Mouse (Mus musculus) hindbrain, embryonic 16.5 days (tissue): ENCODE data around the gene Chchd3. TPM values are rescaled to one million over a fixed set of nuclear protein-coding genes. Genes with fewer than 3 reads are reported as not detected.

Experiments
- ATAC-seq: fragments of 200-750 bp; cut with Nextera tagmentation; 2 replicates; pipeline ENCODE4 v1.8.0; 2017; ENCODE audit warnings: moderate TSS enrichment, moderate library complexity
- H3K27ac ChIP-seq: fragments of 300-500 bp; sonication (generic); 2 replicates; pipeline ENCODE4 v1.5.1; 2014; ENCODE audit warnings: low read depth, mild to moderate bottlenecking, control low read depth, low read length, moderate library complexity
- H3K27me3 ChIP-seq: fragments of 300-500 bp; sonication (generic); replicated peaks from 2 replicates; pipeline ENCODE4 v1.6.1; 2014; ENCODE audit warnings: low read length; ENCODE audit not compliant: control insufficient read depth, insufficient read depth
- H3K36me3 ChIP-seq: fragments of 300-500 bp; sonication (generic); 2 replicates; pipeline ENCODE4 v1.6.1; 2014; ENCODE audit warnings: mild to moderate bottlenecking, low read length, moderate library complexity, mixed read lengths; ENCODE audit not compliant: control insufficient read depth, insufficient read depth
- H3K4me1 ChIP-seq: fragments of 300-500 bp; sonication (generic); 2 replicates; pipeline ENCODE4 v1.6.1; 2014; ENCODE audit warnings: low read depth, low read length; ENCODE audit not compliant: control insufficient read depth, insufficient read depth
- H3K4me2 ChIP-seq: fragments of 300-500 bp; sonication (generic); 2 replicates; pipeline ENCODE4 v1.6.1; 2014; ENCODE audit warnings: mild to moderate bottlenecking, low read length, control low read depth, moderate library complexity
- H3K4me3 ChIP-seq: fragments of 300-500 bp; sonication (generic); 2 replicates; pipeline ENCODE4 v1.5.1; 2014; ENCODE audit warnings: mild to moderate bottlenecking, low read length, control low read depth, moderate library complexity
- H3K9ac ChIP-seq: fragments of 300-500 bp; sonication (generic); 2 replicates; pipeline ENCODE4 v1.6.1; 2014; ENCODE audit warnings: low read depth, mild to moderate bottlenecking, control low read depth, low read length, moderate library complexity
- H3K9me3 ChIP-seq: fragments of 300-500 bp; sonication (generic); 2 replicates; pipeline ENCODE4 v1.6.1; 2014; ENCODE audit warnings: mild to moderate bottlenecking, low read length, moderate library complexity; ENCODE audit not compliant: control insufficient read depth
- WGBS: fragments of 180-500 bp; shearing (Covaris S2); extraction: QIAGEN DNeasy Blood & Tissue Kit; methylation state at CpG from one replicate; pipeline ENCODE4 v1.1.7; 2014; 5-methylcytosine and 5-hydroxymethylcytosine counted together
- polyA plus RNA-seq: library from polyadenylated mRNA; unstranded; fragments of >200 nt; fragmentation: Nextera tagmentation; extraction: Ambion mirVana; gene quantifications from 2 replicates; pipeline ENCODE4 v1.2.1, GENCODE M21; 2015

Gene Chchd3
- polyA plus RNA-seq, 1 experiment from 2014 or later, result 124 TPM

DNA sequence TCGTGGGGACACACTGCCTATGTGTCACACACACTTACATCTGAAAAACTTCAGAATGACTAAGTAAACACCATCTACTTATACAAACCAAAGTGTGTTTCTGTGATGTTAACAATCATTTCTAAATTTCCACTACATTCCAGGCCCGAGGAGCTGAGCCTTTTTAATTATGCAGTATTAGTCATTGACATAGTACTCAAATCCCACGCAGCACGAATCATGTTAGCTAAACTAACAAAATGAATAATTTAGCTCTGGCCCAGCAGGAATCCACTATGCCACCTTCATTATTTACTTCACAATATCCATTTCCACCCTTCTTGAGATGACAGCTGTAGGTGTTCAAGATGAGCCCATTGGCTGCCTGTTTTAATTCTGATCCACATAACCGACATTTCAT, 76.2 kb downstream of the Chchd3 start:
- Histone ChIP-seq H3K36me3 (no peaks in the 10 kb centered on the region), H3K4me2 (no peak overlapping the region), H3K27me3 (no peaks in the 10 kb centered on the region), H3K9me3 (no peaks in the 10 kb centered on the region), H3K9ac (no peak overlapping the region), H3K4me3 (no peak overlapping the region), H3K27ac (no peak overlapping the region), H3K4me1 (no peaks in the 10 kb centered on the region)
- 59% methylated on average over 5 of the region's 5 CpGs for WGBS
- no peak for ATAC-seq

DNA sequence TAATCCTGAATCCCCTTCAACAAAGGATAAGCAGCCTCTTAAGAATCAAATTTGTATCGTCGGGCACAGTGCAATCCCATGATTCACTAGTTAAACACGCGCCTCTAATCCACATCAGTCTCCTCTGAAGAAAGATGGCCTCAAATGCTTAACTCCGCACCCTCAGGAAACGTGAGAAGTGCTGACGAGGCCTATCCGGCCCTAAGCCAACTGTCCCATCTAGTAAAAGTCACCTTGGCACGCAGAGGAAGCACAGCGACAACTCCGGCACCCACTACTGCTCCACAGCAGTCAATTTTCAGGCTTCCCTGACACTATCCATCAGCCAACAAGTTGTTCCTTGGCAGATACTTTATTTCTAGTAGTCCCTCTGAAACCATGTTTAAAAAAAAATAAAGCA, 78.8 kb downstream of the Chchd3 start:
- H3K27me3 ChIP-seq, result no peaks in the 10 kb centered on the region
- no peaks in the 10 kb centered on the region for H3K9me3 ChIP-seq
- H3K36me3 ChIP-seq, result no peaks in the 10 kb centered on the region
- H3K4me3 ChIP-seq, result no peak overlapping the region
- no peak overlapping the region for H3K9ac ChIP-seq
- no peak for ATAC-seq
- whole genome bisulfite sequencing, result 93% methylated on average over 11 of the region's 11 CpGs
- H3K27ac ChIP-seq, result no peak overlapping the region
- no peaks in the 10 kb centered on the region for H3K4me1 ChIP-seq
- no peak overlapping the region for H3K4me2 ChIP-seq

DNA sequence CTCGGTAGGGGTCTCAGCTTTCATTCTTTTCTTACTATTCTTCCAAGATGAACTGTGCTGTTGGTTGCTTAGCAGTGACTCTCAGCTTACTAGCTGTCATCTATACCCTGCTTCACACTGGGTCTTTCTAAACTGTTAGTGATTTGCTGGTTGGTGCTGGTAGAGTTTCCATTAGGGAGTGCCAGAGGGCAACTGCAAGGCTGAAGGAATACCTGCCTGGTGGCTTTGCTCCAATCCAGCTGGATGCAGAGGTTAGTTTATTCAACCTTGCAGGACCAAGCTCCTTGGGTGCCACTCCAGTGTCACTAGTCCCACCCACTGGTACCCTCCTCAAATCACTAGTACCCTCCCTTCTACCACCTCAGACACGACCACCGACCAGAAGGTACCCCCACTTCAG, 81.2 kb downstream of the Chchd3 start:
- ATAC-seq, result no peak
- H3K9me3 ChIP-seq, result no peaks in the 10 kb centered on the region
- no peaks in the 10 kb centered on the region for H3K4me1 ChIP-seq
- H3K27me3 ChIP-seq, result no peaks in the 10 kb centered on the region
- no peaks in the 10 kb centered on the region for H3K36me3 ChIP-seq
- H3K4me2 ChIP-seq, result no peak overlapping the region
- H3K27ac ChIP-seq, result no peak overlapping the region
- H3K9ac ChIP-seq, result no peak overlapping the region
- H3K4me3 ChIP-seq, result no peak overlapping the region
- WGBS, result 89% methylated on average over 3 of the region's 3 CpGs

DNA sequence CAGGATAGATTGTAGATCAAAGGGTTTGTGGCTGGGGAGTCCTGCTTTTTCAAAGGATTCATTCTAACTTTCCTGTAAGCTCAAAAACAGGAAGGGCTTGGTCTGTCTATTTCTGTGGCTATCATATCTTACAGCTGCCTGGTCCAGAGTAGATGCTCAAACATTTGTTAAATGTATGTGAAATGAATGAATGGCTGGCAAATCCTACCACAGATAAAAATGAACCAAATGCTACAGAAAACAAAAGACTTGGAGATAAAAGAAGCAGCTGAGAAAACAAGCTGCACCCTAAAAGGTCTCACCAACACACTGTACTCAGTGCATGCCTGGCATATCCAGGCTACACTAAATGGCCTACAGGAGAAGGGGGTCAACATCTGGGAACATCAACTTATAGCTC, 88.1 kb downstream of the Chchd3 start:
- Histone ChIP-seq H3K36me3 (no peaks in the 10 kb centered on the region), H3K4me2 (no peak overlapping the region), H3K9ac (no peak overlapping the region), H3K9me3 (no peaks in the 10 kb centered on the region), H3K4me3 (no peak overlapping the region), H3K4me1 (no peaks in the 10 kb centered on the region), H3K27me3 (no peaks in the 10 kb centered on the region), H3K27ac (no peak overlapping the region)
- no peak for ATAC-seq

DNA sequence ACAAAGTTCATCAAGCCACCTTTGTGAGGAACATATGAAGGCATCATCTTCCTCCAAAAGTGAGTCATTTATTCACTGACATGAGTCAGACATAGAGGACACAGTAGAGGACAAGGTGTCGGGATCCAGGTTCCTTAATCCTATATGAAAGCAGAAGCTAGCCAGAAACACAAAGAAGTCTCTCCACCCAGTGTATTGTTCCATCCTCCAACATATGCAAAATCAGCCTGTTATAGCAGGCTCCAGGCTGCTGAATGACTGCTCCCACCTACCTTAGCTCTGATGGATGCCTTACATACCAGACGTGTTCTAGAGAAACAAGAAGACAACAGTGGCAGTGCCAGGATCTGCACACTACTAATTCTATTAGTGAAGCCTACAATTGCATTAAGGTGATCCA, 91.1 kb downstream of the Chchd3 start:
- Histone ChIP-seq H3K27ac (no peak overlapping the region), H3K4me2 (no peak overlapping the region), H3K9me3 (no peaks in the 10 kb centered on the region), H3K9ac (no peak overlapping the region), H3K4me1 (no peaks in the 10 kb centered on the region), H3K27me3 (no peaks in the 10 kb centered on the region), H3K4me3 (no peak overlapping the region), H3K36me3 (no peaks in the 10 kb centered on the region)
- 44% methylated on average over 2 of the region's 2 CpGs for WGBS
- no peak for ATAC-seq

DNA sequence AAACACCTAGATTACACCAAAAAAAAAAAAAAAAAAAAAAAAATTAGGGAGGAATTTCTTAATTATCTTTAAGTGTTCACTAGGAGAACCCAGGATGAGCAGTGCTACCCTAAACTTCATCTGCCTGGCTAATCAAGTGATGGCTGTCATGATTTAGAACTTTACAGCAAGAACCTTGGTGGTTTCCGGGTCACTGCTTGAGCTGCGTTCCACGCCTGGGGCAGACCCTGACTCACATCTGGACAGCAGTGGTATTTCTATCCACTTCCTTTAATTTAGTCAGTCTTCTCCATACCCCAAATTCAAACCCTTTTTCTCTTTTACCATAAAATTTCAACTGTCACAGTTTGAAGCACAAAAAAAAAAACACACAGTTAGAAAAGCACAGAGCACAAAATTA, 98.0 kb downstream of the Chchd3 start:
- WGBS, result 61% methylated on average over 3 of the region's 3 CpGs
- H3K9ac ChIP-seq, result no peak overlapping the region

DNA sequence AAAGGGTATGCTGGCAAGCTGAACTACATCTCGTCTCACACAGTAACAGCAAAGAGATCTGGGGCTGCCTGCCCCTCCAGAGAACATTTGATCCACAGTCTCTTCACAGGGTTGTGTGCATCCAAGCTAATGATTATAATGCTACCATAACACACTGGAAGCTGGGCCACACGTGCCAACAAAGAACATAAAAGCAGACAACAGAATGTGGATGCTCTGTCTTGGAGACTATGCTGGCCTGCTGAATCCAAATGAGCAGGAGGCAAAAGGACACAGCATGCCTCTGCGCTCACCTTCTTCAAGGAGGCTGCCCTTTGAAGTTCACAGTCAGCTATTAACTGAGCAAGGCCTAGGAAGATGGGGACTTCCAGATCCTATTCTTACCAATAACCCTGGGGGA, 98.6 kb downstream of the Chchd3 start:
- Histone ChIP-seq H3K9me3 (no peaks in the 10 kb centered on the region), H3K4me1 (no peaks in the 10 kb centered on the region), H3K4me2 (no peak overlapping the region), H3K36me3 (no peaks in the 10 kb centered on the region), H3K27ac (no peak overlapping the region), H3K27me3 (no peaks in the 10 kb centered on the region), H3K9ac (no peak overlapping the region), H3K4me3 (no peak overlapping the region)
- WGBS, result 69% methylated on average over 3 of the region's 3 CpGs
- no peak for ATAC-seq

More for the DNA sequence above, 98.0 kb downstream of the Chchd3 start:
- Histone ChIP-seq H3K27ac (no peak overlapping the region), H3K9me3 (no peaks in the 10 kb centered on the region), H3K36me3 (no peaks in the 10 kb centered on the region), H3K4me3 (no peak overlapping the region), H3K4me2 (no peak overlapping the region), H3K4me1 (no peaks in the 10 kb centered on the region), H3K27me3 (no peaks in the 10 kb centered on the region)
- no peak for ATAC-seq

DNA sequence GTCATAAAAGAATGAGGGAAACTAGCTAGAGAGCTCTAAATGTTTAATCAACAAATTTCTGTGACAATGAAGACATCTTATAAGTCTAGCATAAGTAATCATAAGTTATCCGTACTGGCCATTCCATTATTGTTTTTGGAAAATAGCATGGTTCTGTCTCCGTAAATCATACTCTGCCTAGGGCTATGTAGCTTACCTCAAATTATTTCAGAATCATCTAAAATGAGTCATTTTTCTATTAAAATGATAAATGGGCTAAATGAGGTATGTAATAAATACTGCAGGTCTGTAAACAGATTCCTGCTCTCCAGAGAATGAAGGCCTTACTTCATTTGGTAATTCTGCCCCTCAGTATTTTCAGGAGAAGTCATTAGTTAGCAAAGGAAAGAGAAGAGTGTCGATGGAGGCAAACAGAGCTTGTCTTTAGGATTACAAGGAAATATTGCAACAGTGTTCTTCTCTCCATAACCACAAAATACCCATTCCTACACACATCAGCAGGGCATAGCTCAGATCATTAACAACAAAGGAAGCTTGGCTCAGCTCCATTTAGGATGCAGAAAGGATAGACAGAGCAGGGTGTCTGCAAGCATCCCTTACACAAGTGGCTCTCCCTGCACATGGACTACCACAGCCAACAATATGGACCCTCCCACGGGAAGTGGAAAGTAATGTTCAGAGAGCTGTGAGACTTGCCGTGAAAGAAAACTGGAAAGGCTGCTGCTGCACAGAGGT, 100.1 kb downstream of the Chchd3 start:
- Histone ChIP-seq H3K36me3 (no peaks in the 10 kb centered on the region), H3K27ac (no peak overlapping the region), H3K27me3 (no peaks in the 10 kb centered on the region), H3K4me3 (no peak overlapping the region), H3K4me1 (no peaks in the 10 kb centered on the region), H3K4me2 (no peak overlapping the region), H3K9me3 (no peaks in the 10 kb centered on the region), H3K9ac (no peak overlapping the region)
- no peak for ATAC-seq
- 59% methylated on average over 5 of the region's 5 CpGs for WGBS

DNA sequence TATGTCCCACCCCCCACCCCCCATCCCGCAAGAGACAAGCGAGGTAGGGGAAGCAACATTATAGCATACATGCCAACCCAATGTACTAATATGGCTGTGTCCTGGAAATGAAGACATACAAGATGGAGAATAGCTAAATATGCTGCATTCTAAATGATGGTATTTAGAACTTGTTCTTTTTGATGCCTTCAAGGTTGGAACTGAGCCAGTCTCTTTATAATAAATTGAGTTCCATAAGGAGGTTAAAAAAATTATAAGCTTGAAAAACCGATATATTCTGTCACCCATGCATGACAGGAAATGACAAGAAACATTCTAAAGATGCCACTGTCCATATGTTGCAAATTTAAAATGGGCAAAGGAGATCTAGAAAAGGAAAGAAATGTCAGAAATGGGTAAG, 104.6 kb downstream of the Chchd3 start:
- no peak for ATAC-seq
- no peaks in the 10 kb centered on the region for H3K27me3 ChIP-seq
- WGBS, result 41% methylated on average over 3 of the region's 3 CpGs
- no peak overlapping the region for H3K4me3 ChIP-seq
- no peaks in the 10 kb centered on the region for H3K36me3 ChIP-seq
- no peaks in the 10 kb centered on the region for H3K4me1 ChIP-seq
- no peak overlapping the region for H3K4me2 ChIP-seq
- no peaks in the 10 kb centered on the region for H3K9me3 ChIP-seq
- H3K27ac ChIP-seq, result no peak overlapping the region
- H3K9ac ChIP-seq, result no peak overlapping the region

DNA sequence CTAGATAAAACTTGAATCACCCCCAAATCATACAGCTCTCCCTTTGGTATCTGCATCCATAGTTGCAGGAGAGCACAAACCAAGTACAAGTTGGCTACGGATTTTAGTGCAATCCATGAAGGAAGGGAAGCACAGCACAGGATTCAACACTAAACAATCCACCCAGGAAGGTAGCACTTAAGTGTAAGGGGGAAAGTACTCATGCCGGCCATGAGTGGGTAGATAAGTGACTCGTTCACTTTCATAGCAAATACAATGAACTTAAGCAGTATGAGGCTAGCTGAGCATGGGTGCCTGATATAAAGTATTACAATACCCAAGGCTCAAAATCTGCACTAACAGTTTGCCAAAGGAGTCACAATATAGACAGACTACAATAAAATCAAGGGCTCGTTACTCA, 109.1 kb downstream of the Chchd3 start:
- Histone ChIP-seq H3K4me1 (no peaks in the 10 kb centered on the region), H3K36me3 (no peaks in the 10 kb centered on the region), H3K27me3 (no peaks in the 10 kb centered on the region), H3K9me3 (no peaks in the 10 kb centered on the region), H3K27ac (no peak overlapping the region), H3K4me2 (no peak overlapping the region), H3K9ac (no peak overlapping the region), H3K4me3 (no peak overlapping the region)
- no peak for ATAC-seq
- 85% methylated on average over 4 of the region's 4 CpGs for WGBS
